Mouse (Mus musculus) frontal cortex, postnatal 14 days (tissue): ENCODE results near the gene Hic1.

Experiments
- DNase-seq, 2 experiments: peaks; one replicate each; pipeline ENCODE4 v3.0.0; 2022; ENCODE audit warnings: low spot score in 2 of 2

Gene Hic1

GRCm38 (mm10) chr11:75169405-75170080 lies at the start of gene Hic1:
Gene Hic1, minus strand, starts transcription at chr11:75169519.
- no peak for DNase-seq

GRCm38 (mm10) chr11:75214081-75214950 lies 45.0 kb upstream of the Hic1 start:
- DNase-seq = no peak

- DNase-seq = no peak
Measured at GRCm38 (mm10) chr11:75213372-75214080, 44.2 kb upstream of the Hic1 start.

- no peak for DNase-seq
Measured at GRCm38 (mm10) chr11:75212876-75213275, 43.6 kb upstream of the Hic1 start.

- no peak for DNase-seq
Measured at GRCm38 (mm10) chr11:75212031-75212667, 42.8 kb upstream of the Hic1 start.

GRCm38 (mm10) chr11:75210755-75211154 lies 41.4 kb upstream of the Hic1 start:
- DNase-seq = no peak

- no peak for DNase-seq
Measured at GRCm38 (mm10) chr11:75210093-75210492, 40.8 kb upstream of the Hic1 start.

GRCm38 (mm10) chr11:75209363-75209762 lies 40.0 kb upstream of the Hic1 start:
- no peak for DNase-seq

- DNase-seq = no peak
Measured at GRCm38 (mm10) chr11:75206347-75206746, 37.0 kb upstream of the Hic1 start.

- no peak for DNase-seq
Measured at GRCm38 (mm10) chr11:75204472-75204871, 35.2 kb upstream of the Hic1 start.

GRCm38 (mm10) chr11:75203926-75204325 lies 34.6 kb upstream of the Hic1 start:
- no peak for DNase-seq

- no peak for DNase-seq
Measured at GRCm38 (mm10) chr11:75201721-75202120, 32.4 kb upstream of the Hic1 start.

GRCm38 (mm10) chr11:75200935-75201334 lies 31.6 kb upstream of the Hic1 start:
- DNase-seq = no peak

GRCm38 (mm10) chr11:75199951-75200350 lies 30.6 kb upstream of the Hic1 start:
- DNase-seq = no peak

GRCm38 (mm10) chr11:75198792-75199191 lies 29.5 kb upstream of the Hic1 start:
- no peak for DNase-seq

GRCm38 (mm10) chr11:75197956-75198355 lies 28.6 kb upstream of the Hic1 start:
- DNase-seq = no peak

GRCm38 (mm10) chr11:75196131-75196530 lies 26.8 kb upstream of the Hic1 start:
- DNase-seq = no peak

GRCm38 (mm10) chr11:75194850-75195461 lies 25.6 kb upstream of the Hic1 start:
- no peak for DNase-seq

GRCm38 (mm10) chr11:75194121-75194849 lies 25.0 kb upstream of the Hic1 start:
- DNase-seq = no peak

- DNase-seq = peak in 1 of 2 experiments; percentile 61
Measured at GRCm38 (mm10) chr11:75193256-75194071, 24.1 kb upstream of the Hic1 start, which contains the start of gene Rtn4rl1. Gene Rtn4rl1, plus strand, starts transcription at chr11:75193783.
